Mouse (Mus musculus) stomach, postnatal 0 days (tissue): ENCODE data around the gene Fgfr2.

Source experiments
- CTCF ChIP-seq: IDR thresholded peaks from 2 replicates; pipeline ENCODE4 v1.5.1; 2016; ENCODE audit warnings: antibody characterized with exemption, low read depth, mild to moderate bottlenecking, moderate library complexity
- EP300 ChIP-seq: optimal IDR thresholded peaks from 2 replicates; pipeline ENCODE3; 2016; ENCODE audit warnings: antibody characterized with exemption

DNA sequence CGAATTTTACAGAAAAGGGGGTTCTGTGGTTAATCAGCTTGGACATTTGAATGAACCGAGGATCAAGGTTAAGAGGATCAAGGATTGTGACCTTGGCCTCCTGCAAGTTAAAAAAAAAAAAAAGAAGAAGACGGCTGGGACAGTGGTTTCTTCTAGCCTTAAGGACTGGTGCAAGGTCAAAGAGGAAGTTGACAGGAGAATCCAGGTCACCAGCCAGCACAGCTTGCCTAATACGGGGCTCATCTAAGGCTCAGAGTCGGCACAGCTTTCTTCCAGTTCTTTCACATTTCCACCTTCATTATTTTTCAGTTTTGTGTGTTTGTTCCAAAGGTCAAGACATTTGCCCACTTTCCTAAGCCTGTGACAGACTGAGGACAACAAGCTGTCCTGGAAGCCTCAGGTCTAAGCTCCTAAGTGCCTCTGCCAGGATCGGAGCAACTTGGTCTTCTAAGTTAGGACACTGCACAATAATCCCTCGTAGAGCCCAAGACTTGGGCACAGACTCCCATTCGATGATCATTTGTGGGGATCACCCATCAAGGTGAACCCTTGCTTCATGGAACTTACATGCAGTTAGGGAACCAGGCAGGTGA, 2532.2 kb downstream of the Fgfr2 start:
- TF ChIP-seq CTCF (no peak), EP300 (no peak)
